Mouse (Mus musculus): ENCODE results near the gene Aloxe3. TPM values are rescaled to one million over a fixed set of nuclear protein-coding genes. Genes with fewer than 3 reads are reported as not detected.
A peak's percentile ranks its signal among the peaks of the same experiment; 100 is the strongest.
"Not testable (repeated sequence)": the region's sequence is repeated elsewhere in the genome, so short reads cannot be mapped to it uniquely, and the experiment has no call there.

The Aloxe3 gene
- total and polyA plus RNA-seq, 3 experiments: 0.13 TPM; not detected in 2

DNA sequence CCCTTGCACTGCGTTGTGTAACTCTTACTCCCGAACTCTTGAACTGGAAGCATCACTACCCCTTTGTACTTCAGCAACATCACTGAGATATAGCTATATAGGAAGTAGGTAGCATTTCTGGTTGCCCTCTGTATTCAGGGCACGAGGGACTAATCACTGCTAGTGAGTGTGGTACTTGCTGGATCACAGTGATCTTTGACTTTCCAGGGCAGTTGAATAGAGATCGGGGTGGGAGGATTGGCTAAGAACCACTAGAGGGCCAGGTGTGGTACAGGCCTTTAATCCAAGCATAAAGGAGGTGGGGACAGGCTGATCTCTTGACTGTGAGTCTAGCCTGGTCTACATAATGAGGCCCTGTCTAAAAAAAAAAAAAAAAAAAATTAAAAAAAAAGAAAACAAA lies 32.8 kb upstream of the Aloxe3 start:
- DNase-seq (ENCODE audit: low read depth, low spot score): no peak
- no peak overlapping the region for H3K27ac ChIP-seq (ENCODE audit: control insufficient read depth, low read depth, low read length)
- peaks cover 8 to 15% of the 10 kb centered on the region in 2 experiments for H3K4me1 ChIP-seq (ENCODE audit: control insufficient read depth in 1 of 2, insufficient read depth in 2 of 2, low read length in 2 of 2)
- no peaks in the 10 kb centered on the region for H3K27me3 ChIP-seq (ENCODE audit: control insufficient read depth in 1 of 2, insufficient read depth in 2 of 2, low read length in 2 of 2)
- no peaks in the 10 kb centered on the region for H3K9me3 ChIP-seq (replicated peaks; ENCODE audit: insufficient read depth, low read length)
- H3K36me3 ChIP-seq (ENCODE audit: control insufficient read depth in 1 of 2, insufficient read depth in 2 of 2, low read length in 2 of 2): peaks cover 6 to 9% of the 10 kb centered on the region in 2 experiments
- peak in 1 of 3 experiments; percentile 22; a peak in 1 of 6 replicates for TF ChIP-seq CTCF (IDR thresholded peaks at IDR 0.05 in 2 of 3, conservative IDR thresholded peaks at IDR 0.05 in 1 of 3; ENCODE audit: control insufficient read depth in 1 of 3, insufficient read depth in 1 of 3, low read depth in 2 of 3, low read length in 3 of 3, poor library complexity in 1 of 3, severe bottlenecking in 1 of 3)
- TF ChIP-seq ETS1 (IDR thresholded peaks at IDR 0.05; ENCODE audit: low read depth, low read length): no peak
- H3K9ac ChIP-seq (ENCODE audit: control insufficient read depth, low read depth, low read length, poor library complexity, severe bottlenecking): no peak overlapping the region
- H3K4me3 ChIP-seq (ENCODE audit: control insufficient read depth in 1 of 2, insufficient read depth in 1 of 2, low read depth in 2 of 2, low read length in 2 of 2): no peak overlapping the region
- peaks cover 17% of the 10 kb centered on the region for H3K79me2 ChIP-seq (ENCODE audit: control insufficient read depth, insufficient read depth, low read length, poor library complexity)

GRCm38 (mm10) chr11:69093856-69094255 lies 31.8 kb upstream of the Aloxe3 start:
- peak overlapping the region; percentile 61 for H3K9ac ChIP-seq (ENCODE audit: control insufficient read depth, low read depth, low read length, poor library complexity, severe bottlenecking)
- H3K9me3 ChIP-seq (replicated peaks; ENCODE audit: insufficient read depth, low read length); H3K27me3 ChIP-seq (ENCODE audit: control insufficient read depth in 1 of 2, insufficient read depth in 2 of 2, low read length in 2 of 2); DNase-seq (ENCODE audit: low read depth, low spot score); H3K27ac ChIP-seq (ENCODE audit: control insufficient read depth, low read depth, low read length): not testable (repeated sequence)
- peaks cover 6 to 15% of the 10 kb centered on the region in 2 experiments for H3K36me3 ChIP-seq (ENCODE audit: control insufficient read depth in 1 of 2, insufficient read depth in 2 of 2, low read length in 2 of 2)
- H3K79me2 ChIP-seq (ENCODE audit: control insufficient read depth, insufficient read depth, low read length, poor library complexity): peaks cover 17% of the 10 kb centered on the region
- H3K4me3 ChIP-seq (ENCODE audit: control insufficient read depth in 1 of 2, insufficient read depth in 1 of 2, low read depth in 2 of 2, low read length in 2 of 2): peak overlapping the region in 1 of 2 experiments; percentile 40; a peak in 1 of 4 replicates
- H3K4me1 ChIP-seq (ENCODE audit: control insufficient read depth in 1 of 2, insufficient read depth in 2 of 2, low read length in 2 of 2): peaks cover 15 to 21% of the 10 kb centered on the region in 2 experiments

DNA sequence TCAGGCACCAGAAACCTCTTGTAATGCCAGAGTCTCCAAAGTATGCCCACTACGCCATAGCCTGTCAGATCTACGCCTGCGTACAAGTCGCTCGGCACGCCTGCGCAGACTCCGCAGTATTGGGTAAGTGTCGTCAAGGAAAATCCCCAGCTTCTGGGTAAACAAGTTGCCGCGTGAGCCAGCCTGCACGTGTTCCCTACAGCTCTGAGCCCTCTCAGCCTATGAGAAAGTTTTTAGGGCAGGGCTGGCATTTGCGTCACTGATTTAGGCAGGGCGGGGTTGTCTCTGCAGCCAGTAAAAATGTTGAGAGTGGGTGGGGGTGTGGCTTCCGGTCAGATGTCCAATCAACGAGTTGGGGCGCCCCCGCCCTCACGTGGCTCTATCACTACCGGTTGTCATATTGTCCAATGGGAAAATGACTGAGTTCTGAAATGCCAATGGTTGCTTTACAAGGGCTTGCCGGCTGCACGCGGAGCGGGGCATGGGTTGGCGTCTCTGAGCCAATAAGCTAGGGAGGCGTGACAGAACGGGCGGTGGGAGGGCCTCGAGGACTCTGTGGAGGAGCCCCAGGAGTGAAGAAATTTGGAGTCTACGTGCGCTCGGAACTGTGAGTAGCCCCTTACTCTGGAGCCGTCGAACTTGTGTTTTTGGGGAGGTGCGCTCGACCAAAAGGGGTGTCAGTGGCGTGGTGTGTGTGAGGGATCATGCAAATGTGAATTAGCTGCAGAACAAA lies 30.8 kb upstream of the Aloxe3 start, which contains the start of gene Per1:
Per1 (plus strand) TSS at position 521 of the 733 bp plus-strand sequence.
- Histone ChIP-seq H3K9ac (ENCODE audit: control insufficient read depth, low read depth, low read length, poor library complexity, severe bottlenecking) (peak within 1 kb of the TSS; percentile 72), H3K9me3 (replicated peaks; ENCODE audit: insufficient read depth, low read length) (no peaks in the 10 kb centered on the region), H3K27ac (ENCODE audit: control insufficient read depth, low read depth, low read length) (peak within 1 kb of the TSS; percentile 88), H3K27me3 (ENCODE audit: control insufficient read depth in 1 of 2, insufficient read depth in 2 of 2, low read length in 2 of 2) (no peaks in the 10 kb centered on the region), H3K36me3 (ENCODE audit: control insufficient read depth in 1 of 2, insufficient read depth in 2 of 2, low read length in 2 of 2) (peaks cover 6 to 10% of the 10 kb centered on the region in 2 experiments), H3K79me2 (ENCODE audit: control insufficient read depth, insufficient read depth, low read length, poor library complexity) (peaks cover 12% of the 10 kb centered on the region), H3K4me1 (ENCODE audit: control insufficient read depth in 1 of 2, insufficient read depth in 2 of 2, low read length in 2 of 2) (peaks cover 15 to 18% of the 10 kb centered on the region in 2 experiments), H3K4me3 (ENCODE audit: control insufficient read depth in 1 of 2, insufficient read depth in 1 of 2, low read depth in 2 of 2, low read length in 2 of 2) (peak within 1 kb of the TSS; percentile 54 to 61)
- DNase-seq (ENCODE audit: low read depth, low spot score): peak; percentile 100
- TF ChIP-seq BHLHE40 (IDR thresholded peaks at IDR 0.05; ENCODE audit: borderline replicate concordance, low read depth, low read length) (peak; percentile 98), USF2 (IDR thresholded peaks at IDR 0.05; ENCODE audit: borderline replicate concordance in 1 of 2, insufficient read depth in 1 of 2, low read depth in 1 of 2, low read length in 2 of 2) (peak in 1 of 2 experiments; percentile 72; a peak in 2 of 4 replicates), RAD21 (IDR thresholded peaks at IDR 0.05; ENCODE audit: low read depth, low read length) (no peak), USF1 (IDR thresholded peaks at IDR 0.05; ENCODE audit: low read depth, low read length) (peak; percentile 96), JUND (IDR thresholded peaks at IDR 0.05; ENCODE audit: low read depth, low read length) (0 out of 2 replicates have a peak, but pooled peaks have one; percentile 32), MAZ (IDR thresholded peaks at IDR 0.05; ENCODE audit: low read depth, low read length) (peak; percentile 89; the same call in 1 of the 2 replicates), MXI1 (IDR thresholded peaks at IDR 0.05; ENCODE audit: low read depth, low read length) (peak; percentile 100), TCF12 (IDR thresholded peaks at IDR 0.05; ENCODE audit: low read depth, low read length) (peak; percentile 28; the same call in 1 of the 2 replicates), TAL1 (IDR thresholded peaks at IDR 0.05; ENCODE audit: low read length) (no peak), MEF2A (IDR thresholded peaks at IDR 0.05; ENCODE audit: extremely low read depth, insufficient replicate concordance, low read depth, low read length, poor library complexity, severe bottlenecking) (no peak), POLR2AphosphoS5 (IDR thresholded peaks at IDR 0.05; ENCODE audit: borderline replicate concordance, low read depth, low read length) (no peak), TBP (IDR thresholded peaks at IDR 0.05; ENCODE audit: low read depth, low read length) (no peak), CHD2 (IDR thresholded peaks at IDR 0.05; ENCODE audit: low read length) (peak; percentile 90), E2F4 (IDR thresholded peaks at IDR 0.05; ENCODE audit: borderline replicate concordance, low read depth, low read length) (no peak), SIN3A (IDR thresholded peaks at IDR 0.05; ENCODE audit: low read length) (peak; percentile 100), ZC3H11A (IDR thresholded peaks at IDR 0.05; ENCODE audit: low read depth, low read length) (no peak), MAX (IDR thresholded peaks at IDR 0.05; ENCODE audit: low read length) (peak; percentile 100), ELF1 (IDR thresholded peaks at IDR 0.05; ENCODE audit: low read depth, low read length) (peak; percentile 92), HCFC1 (IDR thresholded peaks at IDR 0.05; ENCODE audit: low read depth, low read length) (peak; percentile 92), NELFE (IDR thresholded peaks at IDR 0.05; ENCODE audit: low read depth, low read length) (peak; percentile 59), POLR2AphosphoS2 (IDR thresholded peaks at IDR 0.05; ENCODE audit: low read length) (peak; percentile 50; the same call in 1 of the 2 replicates), MYC (IDR thresholded peaks at IDR 0.05; ENCODE audit: low read depth, low read length) (peak; percentile 99), ETS1 (IDR thresholded peaks at IDR 0.05; ENCODE audit: low read depth, low read length) (peak; percentile 89)
